Mouse (Mus musculus) stomach, postnatal 0 days (tissue): Measurements from ENCODE around the gene Fbxo39. TPM values are rescaled to one million over a fixed set of nuclear protein-coding genes. Genes with fewer than 3 reads are reported as not detected.

Experiments used
- ATAC-seq: fragments of 200-750 bp; cut with Nextera tagmentation; 2 replicates; pipeline ENCODE4 v1.8.0; 2017; ENCODE audit not compliant: low FRiP score, low TSS enrichment
- DNase-seq: peaks from one replicate; pipeline ENCODE4 v3.0.0-alpha.2; 2016; ENCODE audit warnings: low spot score
- H3K27ac ChIP-seq: fragments of 300-500 bp; sonication (generic); replicated peaks from 2 replicates; pipeline ENCODE4 v1.5.1; 2014; ENCODE audit warnings: mild to moderate bottlenecking, control low read depth
- H3K27me3 ChIP-seq: fragments of 300-500 bp; sonication (generic); 2 replicates; pipeline ENCODE4 v1.6.1; 2014; ENCODE audit warnings: low read length; ENCODE audit not compliant: control insufficient read depth, insufficient read depth
- H3K36me3 ChIP-seq: fragments of 300-500 bp; sonication (generic); 2 replicates; pipeline ENCODE4 v1.6.1; 2014; ENCODE audit warnings: low read length, mixed read lengths; ENCODE audit not compliant: control insufficient read depth, insufficient read depth
- H3K4me1 ChIP-seq: fragments of 300-500 bp; sonication (generic); replicated peaks from 2 replicates; pipeline ENCODE4 v1.6.1; 2014; ENCODE audit warnings: antibody characterized with exemption; ENCODE audit not compliant: control insufficient read depth, insufficient read depth
- H3K4me2 ChIP-seq: fragments of 300-500 bp; sonication (generic); replicated peaks from 2 replicates; pipeline ENCODE4 v1.6.1; 2014; ENCODE audit warnings: low read depth, mild to moderate bottlenecking, control low read depth, moderate library complexity
- H3K4me3 ChIP-seq: fragments of 300-500 bp; sonication (generic); 2 replicates; pipeline ENCODE4 v1.5.1; 2014; ENCODE audit warnings: low read depth, low read length, control low read depth
- H3K9ac ChIP-seq: fragments of 300-500 bp; sonication (generic); 2 replicates; pipeline ENCODE4 v1.6.1; 2014; ENCODE audit warnings: mild to moderate bottlenecking, low read length, control low read depth, mixed read lengths
- H3K9me3 ChIP-seq: fragments of 300-500 bp; sonication (generic); 2 replicates; pipeline ENCODE4 v1.6.1; 2016; ENCODE audit warnings: low read length; ENCODE audit not compliant: control insufficient read depth
- CTCF ChIP-seq: IDR thresholded peaks from 2 replicates; pipeline ENCODE4 v1.5.1; 2016; ENCODE audit warnings: antibody characterized with exemption, low read depth, mild to moderate bottlenecking, moderate library complexity
- EP300 ChIP-seq: optimal IDR thresholded peaks from 2 replicates; pipeline ENCODE3; 2016; ENCODE audit warnings: antibody characterized with exemption
- WGBS: fragments of 180-500 bp; shearing (Covaris S2); extraction: QIAGEN DNeasy Blood & Tissue Kit; methylation state at CpG from one replicate; pipeline ENCODE4 v1.1.7; 2014; 5-methylcytosine and 5-hydroxymethylcytosine counted together
- polyA plus RNA-seq: library from polyadenylated mRNA; unstranded; fragments of >200 nt; fragmentation: Nextera tagmentation; extraction: Ambion mirVana; gene quantifications from 2 replicates; pipeline ENCODE4 v1.2.1, GENCODE M21; 2015

Gene Fbxo39
- polyA plus RNA-seq, 1 experiment from 2014 or later = not detected

GRCm38 (mm10) chr11:72324431-72324830 lies 10.2 kb downstream of the Fbxo39 start:
- Histone ChIP-seq H3K36me3 (no peaks in the 10 kb centered on the region), H3K27me3 (no peaks in the 10 kb centered on the region), H3K9ac (no peak overlapping the region), H3K4me2 (no peak overlapping the region), H3K4me1 (no peaks in the 10 kb centered on the region), H3K4me3 (no peak overlapping the region), H3K27ac (no peak overlapping the region), H3K9me3 (no peaks in the 10 kb centered on the region)
- DNase-seq = no peak
- no peak for TF ChIP-seq EP300
- TF ChIP-seq CTCF = peak; percentile 62
- WGBS = 62% methylated on average over 3 of the region's 3 CpGs
- ATAC-seq = no peak

GRCm38 (mm10) chr11:72325701-72326100 lies 11.5 kb downstream of the Fbxo39 start:
- TF ChIP-seq EP300 (no peak), CTCF (no peak)
- Histone ChIP-seq H3K4me3 (no peak overlapping the region), H3K36me3 (no peaks in the 10 kb centered on the region), H3K27ac (no peak overlapping the region), H3K27me3 (no peaks in the 10 kb centered on the region), H3K4me1 (no peaks in the 10 kb centered on the region), H3K9ac (no peak overlapping the region), H3K4me2 (no peak overlapping the region), H3K9me3 (no peaks in the 10 kb centered on the region)
- no peak for DNase-seq
- WGBS = 82% methylated on average over 4 of the region's 4 CpGs
- ATAC-seq = no peak

DNA sequence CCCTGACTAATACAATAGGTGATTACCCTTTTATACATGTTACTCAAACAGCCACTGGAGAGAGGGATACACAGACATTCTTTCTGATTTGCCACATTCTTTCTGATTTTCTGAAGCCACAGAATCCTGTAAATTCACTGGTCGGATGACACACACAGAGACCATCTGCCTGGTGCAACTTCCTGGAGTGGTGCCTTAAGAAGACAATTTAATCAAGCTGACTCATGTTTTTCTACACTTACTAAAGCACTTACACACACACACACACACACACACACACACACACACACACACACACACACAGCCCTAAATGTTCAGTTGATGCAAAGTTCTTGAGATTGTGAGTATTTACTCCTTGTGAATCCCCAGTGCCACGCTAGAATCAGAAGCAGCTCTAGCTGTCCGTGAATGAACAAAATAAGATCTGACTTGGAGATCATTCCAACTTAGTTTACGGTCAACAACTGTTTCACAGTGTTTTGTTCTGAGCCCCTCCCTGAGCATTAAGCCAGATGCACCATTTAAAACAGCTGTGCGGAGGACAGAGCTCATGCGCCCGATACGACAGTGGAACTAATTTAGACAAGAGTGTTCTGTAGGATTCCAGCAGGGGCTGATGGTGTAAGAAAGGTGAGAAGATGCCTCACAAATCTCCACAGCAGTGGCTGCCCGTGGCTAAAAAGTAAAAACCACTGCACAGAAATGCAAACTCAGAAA lies 18.9 kb downstream of the Fbxo39 start:
- Histone ChIP-seq H3K9ac (no peak overlapping the region), H3K27me3 (no peaks in the 10 kb centered on the region), H3K9me3 (no peaks in the 10 kb centered on the region), H3K4me2 (no peak overlapping the region), H3K27ac (no peak overlapping the region), H3K4me3 (no peak overlapping the region), H3K4me1 (no peaks in the 10 kb centered on the region), H3K36me3 (no peaks in the 10 kb centered on the region)
- WGBS = 70% methylated on average over 9 of the region's 9 CpGs
- DNase-seq (no peak), ATAC-seq (no peak)
- no peak for TF ChIP-seq CTCF
- no peak for TF ChIP-seq EP300

- DNase-seq (no peak), ATAC-seq (no peak)
- H3K4me1 ChIP-seq = no peaks in the 10 kb centered on the region
- no peak overlapping the region for H3K27ac ChIP-seq
- H3K4me3 ChIP-seq = no peak overlapping the region
- H3K9me3 ChIP-seq = no peaks in the 10 kb centered on the region
- 81% methylated on average over 4 of the region's 4 CpGs for WGBS
- H3K4me2 ChIP-seq = no peak overlapping the region
- no peaks in the 10 kb centered on the region for H3K36me3 ChIP-seq
- no peaks in the 10 kb centered on the region for H3K27me3 ChIP-seq
- no peak for TF ChIP-seq EP300
- TF ChIP-seq CTCF = no peak
- H3K9ac ChIP-seq = no peak overlapping the region
These were observed 20.4 kb downstream of the Fbxo39 start for GRCm38 (mm10) chr11:72334653-72335052.

GRCm38 (mm10) chr11:72336726-72337125 lies 22.5 kb downstream of the Fbxo39 start:
- no peak for TF ChIP-seq EP300
- TF ChIP-seq CTCF = no peak
- H3K4me1 ChIP-seq = no peaks in the 10 kb centered on the region
- WGBS = 77% methylated on average over 8 of the region's 8 CpGs
- ATAC-seq (no peak), DNase-seq (no peak)
- H3K9ac ChIP-seq = no peak overlapping the region
- H3K27ac ChIP-seq = no peak overlapping the region
- no peaks in the 10 kb centered on the region for H3K27me3 ChIP-seq
- no peaks in the 10 kb centered on the region for H3K36me3 ChIP-seq
- no peak overlapping the region for H3K4me2 ChIP-seq
- H3K4me3 ChIP-seq = no peak overlapping the region
- H3K9me3 ChIP-seq = no peaks in the 10 kb centered on the region

DNA sequence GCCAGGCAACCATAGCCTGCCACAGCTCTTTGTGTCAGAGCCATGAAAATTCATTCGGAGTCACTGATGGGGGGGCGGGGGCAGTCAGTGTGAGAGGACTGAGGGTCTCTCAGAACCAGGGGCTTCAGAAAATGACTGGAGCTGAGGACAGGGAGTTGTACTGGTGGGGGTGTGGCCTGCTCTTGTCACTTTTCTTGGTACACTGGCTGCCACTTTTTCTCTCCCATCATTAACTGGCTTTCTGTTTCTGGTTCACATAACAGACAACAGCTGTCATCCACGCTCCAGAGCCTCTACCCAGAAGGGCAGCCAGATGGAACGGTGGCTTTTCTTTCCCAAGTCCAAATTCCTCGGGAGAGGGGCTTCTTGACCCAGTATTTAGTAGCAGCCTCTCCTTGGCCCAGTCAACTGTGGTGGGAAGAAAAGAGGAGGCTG lies 24.2 kb downstream of the Fbxo39 start:
- TF ChIP-seq CTCF = no peak
- no peak for TF ChIP-seq EP300
- Histone ChIP-seq H3K9me3 (no peaks in the 10 kb centered on the region), H3K4me2 (no peak overlapping the region), H3K9ac (no peak overlapping the region), H3K4me3 (no peak overlapping the region), H3K4me1 (no peaks in the 10 kb centered on the region), H3K27ac (no peak overlapping the region), H3K27me3 (no peaks in the 10 kb centered on the region), H3K36me3 (no peaks in the 10 kb centered on the region)
- WGBS = 47% methylated on average over 5 of the region's 5 CpGs
- no peak for ATAC-seq
- no peak for DNase-seq
